Mouse (Mus musculus): ENCODE results near the gene Acsbg1.

The Acsbg1 gene

GRCm38 (mm10) chr9:54671962-54672361, 10.3 kb upstream of the Acsbg1 start:
- no peak for DNase-seq (ENCODE audit: extremely low spot score, low read depth, low spot score)

- DNase-seq (ENCODE audit: extremely low spot score, low read depth, low spot score), result no peak
Observed at GRCm38 (mm10) chr9:54668455-54668854, 6.8 kb upstream of the Acsbg1 start.

DNA sequence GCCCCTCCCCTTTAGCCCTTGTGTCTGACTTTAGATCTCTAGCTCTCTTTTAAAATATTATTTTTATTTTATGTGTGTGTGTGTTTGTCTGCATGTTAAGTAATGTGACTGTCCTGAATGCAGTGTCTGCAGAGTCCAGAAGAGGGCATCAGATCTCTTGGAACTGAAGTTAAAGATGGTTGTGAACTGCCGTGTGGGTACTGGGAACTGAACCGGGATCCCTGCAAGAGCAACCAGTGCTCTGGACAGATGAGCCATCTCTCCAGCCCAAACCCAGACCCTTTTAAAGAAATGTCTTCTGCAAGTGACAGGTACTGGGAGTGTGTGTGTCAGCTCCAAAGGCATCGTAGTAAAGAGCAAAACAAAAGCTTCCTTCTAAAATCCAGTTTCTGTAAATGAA, 4.4 kb upstream of the Acsbg1 start:
- no peak for DNase-seq (ENCODE audit: extremely low spot score, low read depth, low spot score)

GRCm38 (mm10) chr9:54664358-54664757, 2.7 kb upstream of the Acsbg1 start:
- no peak for DNase-seq (ENCODE audit: extremely low spot score, low read depth, low spot score)

DNA sequence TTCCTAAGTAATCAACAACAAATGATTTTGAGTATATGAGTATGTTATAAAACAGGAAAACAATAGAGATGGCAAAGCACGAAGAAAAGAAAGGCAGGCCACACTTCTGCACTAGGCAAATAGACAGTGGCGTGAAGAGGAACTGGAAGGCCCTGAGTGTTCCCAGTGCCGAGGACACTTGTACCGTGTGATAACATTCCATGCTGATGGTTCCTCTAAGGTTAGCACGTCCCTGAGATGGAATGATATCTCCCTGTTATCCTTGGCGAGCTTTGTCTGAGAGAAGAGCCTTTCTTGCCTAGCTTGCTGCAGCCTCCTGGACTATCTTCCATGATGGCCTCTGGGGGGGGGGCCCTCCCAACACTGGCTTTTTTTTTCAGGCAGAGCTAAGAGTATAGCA, 2.9 kb downstream of the Acsbg1 start:
- DNase-seq (ENCODE audit: extremely low spot score, low read depth, low spot score), result no peak

DNA sequence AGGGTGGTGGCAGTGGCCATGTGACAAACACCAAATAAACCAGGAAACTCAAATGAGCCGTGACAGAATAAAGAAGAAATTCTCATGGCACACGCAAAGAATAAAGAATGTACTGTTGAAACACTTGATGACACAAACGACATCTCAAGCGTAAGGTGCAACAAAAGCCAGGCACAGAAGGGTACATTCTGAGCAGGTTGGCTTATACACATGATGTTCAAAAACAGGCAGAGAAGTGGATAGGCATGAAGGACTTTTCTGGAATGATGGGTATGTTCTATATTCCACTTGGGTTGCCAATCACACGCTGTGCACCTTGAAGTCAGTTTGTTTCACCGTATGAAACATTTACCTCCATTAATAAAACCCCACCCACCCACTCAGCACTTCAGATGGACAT, 5.3 kb downstream of the Acsbg1 start:
- DNase-seq (ENCODE audit: extremely low spot score, low read depth, low spot score), result no peak

DNA sequence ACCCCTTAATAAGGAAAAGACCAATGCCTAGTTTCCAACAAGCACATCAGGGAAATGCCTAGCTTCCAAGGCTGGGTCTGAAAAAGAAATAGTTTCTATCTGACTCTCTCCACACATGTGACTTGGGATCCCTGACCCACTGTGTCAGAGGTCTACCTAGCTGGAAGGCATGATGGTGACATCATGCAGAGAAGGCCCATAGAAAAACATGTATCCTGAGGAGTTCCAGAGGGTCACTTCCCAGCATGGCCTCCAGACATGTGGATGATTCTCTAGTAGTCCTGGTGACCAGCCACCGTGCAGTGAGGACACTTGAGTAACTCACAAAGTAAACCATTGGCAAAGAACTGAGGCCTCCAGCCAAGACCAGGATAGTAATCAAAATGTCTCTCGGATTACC, 5.8 kb downstream of the Acsbg1 start:
- no peak for DNase-seq (ENCODE audit: extremely low spot score, low read depth, low spot score)

DNA sequence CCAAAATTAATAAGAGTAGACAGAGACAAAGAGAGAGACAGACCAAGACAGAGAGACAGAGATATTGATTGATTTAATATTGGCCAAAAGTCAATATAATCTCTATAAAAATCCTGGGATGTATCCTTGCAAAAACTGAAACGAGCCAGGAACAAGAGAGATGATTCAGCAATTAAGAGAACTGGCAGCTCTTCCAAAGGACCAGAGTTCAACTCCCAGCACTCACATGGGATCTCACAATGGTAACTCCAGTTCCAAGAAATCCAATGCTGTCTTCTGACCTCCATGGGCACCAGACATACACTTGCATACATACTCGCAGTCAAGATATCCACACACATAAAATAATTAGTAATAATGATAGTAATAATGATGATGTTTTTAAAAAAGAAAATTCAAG, 8.9 kb downstream of the Acsbg1 start:
- DNase-seq (ENCODE audit: extremely low spot score, low read depth, low spot score), result no peak

- DNase-seq (ENCODE audit: extremely low spot score, low read depth, low spot score), result no peak
Observed at GRCm38 (mm10) chr9:54649360-54649759, 12.3 kb downstream of the Acsbg1 start.

DNA sequence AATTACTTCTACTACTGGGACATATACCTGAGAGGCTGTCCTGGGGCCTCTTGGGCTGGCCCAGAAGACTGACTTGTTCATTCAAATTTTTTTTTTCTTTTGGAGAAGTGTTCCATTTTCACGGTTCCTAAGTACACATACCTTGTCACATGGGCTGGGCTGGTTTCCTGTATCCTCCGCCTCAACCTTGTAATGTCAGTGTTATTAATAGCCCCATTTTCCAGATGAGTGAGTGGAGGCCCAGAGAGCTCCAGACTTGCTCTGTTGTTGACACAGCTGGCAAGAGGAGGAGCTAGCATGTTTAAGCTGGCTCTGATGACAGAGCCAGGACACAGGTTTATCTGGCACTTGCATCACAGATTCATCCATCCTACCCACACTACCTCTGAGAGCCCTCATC, 14.2 kb downstream of the Acsbg1 start:
- DNase-seq (ENCODE audit: extremely low spot score, low read depth, low spot score), result no peak

- DNase-seq (ENCODE audit: extremely low spot score, low read depth, low spot score), result no peak
Observed at GRCm38 (mm10) chr9:54646252-54646651, 15.4 kb downstream of the Acsbg1 start.

DNA sequence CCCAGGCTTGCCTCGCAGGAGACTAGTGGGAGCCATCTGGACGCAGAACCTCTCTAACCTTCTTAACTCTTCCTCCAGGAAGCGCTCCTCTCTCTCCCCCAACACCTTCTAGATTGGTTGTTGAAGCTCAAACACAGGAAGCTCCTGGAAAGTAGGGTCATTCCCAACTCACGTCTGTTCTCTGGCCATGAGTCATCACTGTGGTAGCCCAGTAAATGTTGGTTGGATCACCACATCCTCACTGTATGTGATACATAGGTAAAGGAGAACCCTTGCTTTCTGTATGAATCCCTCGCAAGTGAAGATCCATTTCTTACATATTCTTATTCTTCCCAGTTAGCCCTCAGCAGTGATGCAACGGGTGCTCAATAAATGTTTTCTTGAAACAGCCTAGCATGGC, 16.1 kb downstream of the Acsbg1 start:
- DNase-seq (ENCODE audit: extremely low spot score, low read depth, low spot score), result no peak

DNA sequence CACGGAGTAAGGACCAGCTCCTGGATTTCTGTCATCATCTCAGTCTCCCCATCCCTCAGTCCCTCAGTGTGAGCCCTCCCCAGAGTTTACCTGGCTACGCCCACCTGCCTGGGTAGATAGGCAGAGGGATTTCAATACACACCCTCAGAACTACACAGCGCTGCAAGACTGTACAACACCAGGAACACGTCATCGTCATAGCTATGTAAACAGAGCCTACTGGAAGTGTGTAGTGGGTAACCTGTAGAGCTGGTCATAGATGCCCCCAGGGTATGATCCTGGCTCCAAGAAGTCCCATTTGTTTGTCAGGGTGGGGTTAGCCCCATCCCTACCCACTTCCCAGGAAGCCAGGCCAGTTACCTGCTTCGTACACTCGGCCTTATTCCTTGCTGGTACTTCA, 18.5 kb downstream of the Acsbg1 start:
- no peak for DNase-seq (ENCODE audit: extremely low spot score, low read depth, low spot score)

DNA sequence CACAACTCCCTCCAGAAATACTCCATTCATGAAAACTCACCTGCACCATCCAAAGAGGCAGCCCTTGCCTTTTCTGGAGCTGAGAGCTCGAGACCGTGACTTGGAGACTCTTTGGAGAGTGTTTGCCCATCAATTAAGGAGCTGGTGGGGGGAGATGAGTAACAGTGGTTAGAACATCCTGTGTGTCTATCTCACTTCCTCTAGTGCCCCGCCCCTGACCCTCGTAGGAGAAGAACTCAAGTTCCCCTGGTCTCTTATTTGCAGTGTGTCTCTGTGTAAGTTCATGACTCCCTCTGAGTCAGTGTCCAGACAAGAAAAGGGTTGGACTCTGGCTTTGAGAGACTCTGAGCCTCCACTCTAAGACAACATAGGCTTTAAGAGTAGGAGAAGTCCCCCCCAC, 19.1 kb downstream of the Acsbg1 start:
- DNase-seq (ENCODE audit: extremely low spot score, low read depth, low spot score), result no peak

DNA sequence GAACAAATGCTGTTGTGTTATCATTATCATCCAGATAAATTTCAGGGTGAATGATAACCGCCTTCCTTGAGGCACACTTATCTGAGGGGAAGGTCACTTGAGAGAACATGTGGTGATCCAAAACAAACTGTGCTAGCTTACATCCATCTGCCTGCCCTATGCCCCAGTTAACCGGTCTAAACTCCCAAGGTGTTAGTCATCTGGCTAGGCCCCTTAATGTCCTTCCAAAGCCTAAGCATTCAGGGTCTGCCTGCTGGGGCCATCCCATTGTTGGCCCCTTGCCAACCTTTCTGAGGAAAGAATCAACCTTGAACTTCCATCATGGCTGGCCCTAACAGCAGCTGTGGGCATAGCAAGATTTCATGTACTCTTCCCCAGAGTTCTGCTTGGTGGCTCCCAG, 19.5 kb downstream of the Acsbg1 start:
- DNase-seq (ENCODE audit: extremely low spot score, low read depth, low spot score), result no peak

- DNase-seq (ENCODE audit: extremely low spot score, low read depth, low spot score), result no peak
Observed at GRCm38 (mm10) chr9:54641548-54641947, 20.1 kb downstream of the Acsbg1 start.

- DNase-seq (ENCODE audit: extremely low spot score, low read depth, low spot score), result no peak
Observed at GRCm38 (mm10) chr9:54639192-54639591, 22.5 kb downstream of the Acsbg1 start.

- DNase-seq (ENCODE audit: extremely low spot score, low read depth, low spot score), result no peak
Observed at GRCm38 (mm10) chr9:54637510-54638314, 24.0 kb downstream of the Acsbg1 start.

DNA sequence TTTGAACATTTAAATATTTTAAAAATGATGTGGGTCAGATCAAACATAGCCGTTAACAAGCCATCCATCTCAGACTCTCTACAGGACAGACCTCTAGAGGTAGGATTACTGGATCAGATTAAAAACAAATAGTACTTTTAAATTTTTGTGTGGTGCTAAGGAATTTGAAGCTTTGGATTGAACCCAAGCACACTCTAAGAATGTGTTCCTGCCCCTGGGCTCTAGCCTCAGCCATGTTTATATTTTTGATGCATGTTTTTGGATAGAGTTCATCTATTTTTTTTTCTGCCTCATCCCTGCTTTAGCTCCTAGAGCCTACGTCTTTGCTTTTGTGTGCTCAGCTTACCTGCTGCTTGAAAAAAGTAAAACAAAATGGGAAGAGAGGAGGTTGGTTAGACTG, 28.3 kb downstream of the Acsbg1 start:
- DNase-seq (ENCODE audit: extremely low spot score, low read depth, low spot score), result no peak

GRCm38 (mm10) chr9:54630905-54631304, 30.8 kb downstream of the Acsbg1 start:
- no peak for DNase-seq (ENCODE audit: extremely low spot score, low read depth, low spot score)

GRCm38 (mm10) chr9:54629613-54630261, 31.9 kb downstream of the Acsbg1 start:
- no peak for DNase-seq (ENCODE audit: extremely low spot score, low read depth, low spot score)

DNA sequence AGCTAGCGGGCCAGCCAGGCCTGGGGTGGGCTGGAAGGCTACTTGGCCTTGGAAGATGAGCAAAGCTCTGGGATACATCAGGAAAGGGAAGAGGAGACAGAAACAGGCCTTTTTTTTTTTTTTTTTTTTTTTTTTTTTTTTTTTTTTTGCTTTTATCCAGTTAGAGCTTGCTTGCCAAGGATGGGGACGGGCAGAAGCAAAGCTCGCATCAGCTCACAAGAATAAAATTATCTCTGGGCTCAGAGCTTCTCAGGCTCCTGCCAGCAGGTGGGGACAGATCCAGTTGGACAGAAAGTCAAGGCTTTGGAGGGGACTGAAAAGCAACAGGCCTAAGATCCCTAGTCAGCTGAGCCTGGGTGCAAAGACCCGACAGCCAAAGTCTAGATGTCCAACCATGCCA, 32.9 kb downstream of the Acsbg1 start:
- DNase-seq (ENCODE audit: extremely low spot score, low read depth, low spot score), result no peak

- DNase-seq (ENCODE audit: extremely low spot score, low read depth, low spot score), result no peak
Observed at GRCm38 (mm10) chr9:54627240-54627639, 34.4 kb downstream of the Acsbg1 start.
